Mouse (Mus musculus): Measurements from ENCODE around the gene Aldh4a1.

DNA sequence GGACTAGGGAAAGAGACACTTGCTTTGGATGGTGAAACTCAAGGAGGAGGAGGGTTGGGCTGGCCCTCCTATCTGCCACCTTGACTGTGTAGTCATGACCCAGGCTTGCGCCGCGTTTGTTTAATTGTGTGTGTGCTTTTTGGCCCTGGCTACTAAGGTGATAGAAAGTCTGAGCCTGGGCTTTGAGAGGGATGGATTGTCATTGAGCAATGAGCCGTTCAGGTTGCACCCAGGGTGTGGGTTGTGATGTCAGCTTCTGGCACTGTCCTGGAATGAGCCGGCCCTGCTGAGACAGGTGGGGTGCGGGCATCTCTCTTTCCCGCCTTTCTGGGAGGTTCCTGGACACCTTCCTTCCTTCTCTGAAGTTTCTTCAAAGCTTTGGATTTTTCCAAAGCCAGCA lies 45.7 kb upstream of the Aldh4a1 start:
- TF ChIP-seq CTCF (IDR thresholded peaks at IDR 0.05; ENCODE audit: extremely low read depth, insufficient read depth, low read length) (no peak), POLR2A (IDR thresholded peaks at IDR 0.05; ENCODE audit: extremely low read depth, insufficient read depth, low read length) (no peak)
